In the genomic region with DNA sequence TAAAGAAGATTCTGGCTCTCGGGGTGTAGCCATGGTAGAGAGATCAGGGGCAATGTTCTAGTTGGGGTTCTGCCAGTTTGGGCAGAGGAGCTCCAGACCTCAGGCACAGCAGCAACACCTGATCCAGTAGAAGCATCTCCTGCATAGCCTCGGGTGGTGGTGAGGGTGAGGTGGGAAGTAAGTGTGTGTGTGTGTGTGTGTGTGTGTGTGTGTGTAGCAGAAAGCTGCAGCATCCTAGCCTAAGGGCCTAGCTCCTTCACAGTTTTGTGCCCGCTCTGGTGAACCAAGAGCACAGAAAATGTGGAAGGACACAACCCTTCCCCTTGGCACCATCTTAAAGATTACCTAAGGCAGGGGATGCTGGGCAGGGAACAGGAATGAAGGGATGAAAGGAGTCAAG, we compare ENCODE assay signal across 8 mouse cellular contexts. TPM values are rescaled to one million over a fixed set of nuclear protein-coding genes. Genes with fewer than 3 reads are reported as not detected.
A peak's percentile ranks its signal among the peaks of the same experiment; 100 is the strongest.
DNase-seq lines count a peak whose midpoint lies in the region; ATAC-seq and TF ChIP-seq lines count a peak whose summit lies in the region.

No protein-coding gene starts in this region.

- no peak overlapping the region for H3K27ac ChIP-seq in forebrain, embryonic 12.5 days
- no peak overlapping the region for H3K27ac ChIP-seq in liver, embryonic 13.5 days

- H3K36me3 ChIP-seq in E14TG2a.4 (ENCODE audit: insufficient read depth, low read length) = peaks cover 6% of the 10 kb centered on the region; the same call in 1 of the 2 replicates
- H3K36me3 ChIP-seq in forebrain, embryonic 12.5 days (replicated peaks) = no peaks in the 10 kb centered on the region
- no peaks in the 10 kb centered on the region for H3K36me3 ChIP-seq in liver, embryonic 13.5 days

- peak; percentile 6 for ATAC-seq in frontal cortex, adult (ENCODE audit: low TSS enrichment)
- peak; percentile 25 for ATAC-seq in forebrain, embryonic 12.5 days (ENCODE audit: low FRiP score)
- peak; percentile 1 for ATAC-seq in liver, embryonic 13.5 days (ENCODE audit: low read depth)

- TF ChIP-seq CTCF in E14TG2a.4 (conservative IDR thresholded peaks at IDR 0.05; ENCODE audit: low read length) = no peak

- DNase-seq in frontal cortex, postnatal 14 days (ENCODE audit: low spot score in 2 of 2) = no peak
- DNase-seq in liver, embryonic 13.5 days = no peak
- DNase-seq in right cerebral cortex, postnatal 14 days = no peak
- no peak for DNase-seq in left cerebral cortex, postnatal 14 days (ENCODE audit: low spot score in 2 of 2)
- DNase-seq in right cerebral cortex, postnatal 4 days = no peak

- peaks cover 28% of the 10 kb centered on the region for H3K4me1 ChIP-seq in E14TG2a.4 (replicated peaks; ENCODE audit: low read depth, low read length)
- H3K4me1 ChIP-seq in forebrain, embryonic 12.5 days = peaks cover 23% of the 10 kb centered on the region
- H3K4me1 ChIP-seq in liver, embryonic 13.5 days (replicated peaks) = peaks cover 22% of the 10 kb centered on the region

- intact Hi-C loops in left cerebral cortex, postnatal 14 days (cut with DNase I) = no loop called here

- peak overlapping the region; percentile 87 for H3K4me2 ChIP-seq in forebrain, embryonic 12.5 days
- H3K4me2 ChIP-seq in liver, embryonic 13.5 days = peak overlapping the region; percentile 87

- H3K9me3 ChIP-seq in E14TG2a.4 (ENCODE audit: low read length) = no peaks in the 10 kb centered on the region
- H3K9me3 ChIP-seq in forebrain, embryonic 12.5 days = no peaks in the 10 kb centered on the region
- H3K9me3 ChIP-seq in liver, embryonic 13.5 days (replicated peaks) = no peaks in the 10 kb centered on the region

- 47% methylated on average over 3 of the region's 3 CpGs for WGBS in forebrain, embryonic 12.5 days
- 34% methylated on average over 3 of the region's 3 CpGs for WGBS in liver, embryonic 13.5 days (ENCODE audit: insufficient replicate concordance)

- H3K27me3 ChIP-seq in E14TG2a.4 (ENCODE audit: insufficient read depth, low read length) = no peaks in the 10 kb centered on the region
- H3K27me3 ChIP-seq in forebrain, embryonic 12.5 days = peaks cover 6% of the 10 kb centered on the region
- H3K27me3 ChIP-seq in liver, embryonic 13.5 days = no peaks in the 10 kb centered on the region

- H3K9ac ChIP-seq in forebrain, embryonic 12.5 days = peak overlapping the region; percentile 29; the same call in 1 of the 2 replicates
- H3K9ac ChIP-seq in liver, embryonic 13.5 days = peak overlapping the region; percentile 27; the same call in 1 of the 2 replicates

- peak overlapping the region; percentile 90 for H3K4me3 ChIP-seq in E14TG2a.4 (replicated peaks; ENCODE audit: low read length)
- peak overlapping the region; percentile 96 for H3K4me3 ChIP-seq in forebrain, embryonic 12.5 days (replicated peaks)
- H3K4me3 ChIP-seq in liver, embryonic 13.5 days (replicated peaks) = peak overlapping the region; percentile 84

RNA-seq across cellular contexts. Expression of a gene that starts 0.5 kb away (rescaled TPM):
- 12.1 and 13.9 TPM in 2 replicates for polyA plus RNA-seq in forebrain, embryonic 12.5 days (2016; fragmentation: Nextera tagmentation; extraction: Ambion mirVana)
- 2.5 and 2.6 TPM in 2 replicates for polyA plus RNA-seq in liver, embryonic 13.5 days (2015; fragmentation: Nextera tagmentation; extraction: Ambion mirVana)
- total RNA-seq in left cerebral cortex, postnatal 14 days (2021) = 10 to 100 TPM; 14.9 to 16.3 TPM

RNA-seq across cellular contexts. Expression of a gene that starts 34.8 kb away (rescaled TPM):
- 3.7 and 3.9 TPM in 2 replicates for polyA plus RNA-seq in forebrain, embryonic 12.5 days (2016; fragmentation: Nextera tagmentation; extraction: Ambion mirVana)
- polyA plus RNA-seq in liver, embryonic 13.5 days (2015; fragmentation: Nextera tagmentation; extraction: Ambion mirVana) = 1.4 and 2.5 TPM in 2 replicates
- total RNA-seq in left cerebral cortex, postnatal 14 days (2021) = 10 to 100 TPM; 18.8 to 26.1 TPM

RNA-seq across cellular contexts. Expression of a gene that starts 46.4 kb away (rescaled TPM):
- polyA plus RNA-seq in forebrain, embryonic 12.5 days (2016; fragmentation: Nextera tagmentation; extraction: Ambion mirVana) = 17.0 and 17.1 TPM in 2 replicates
- 12.3 and 13.8 TPM in 2 replicates for polyA plus RNA-seq in liver, embryonic 13.5 days (2015; fragmentation: Nextera tagmentation; extraction: Ambion mirVana)
- 10 to 100 TPM; 43.8 to 45.9 TPM for total RNA-seq in left cerebral cortex, postnatal 14 days (2021)
